Mouse (Mus musculus) urinary bladder, adult 18-20 months (tissue): ENCODE results near the gene Dapk2.

Experiments
- DNase-seq, 2 experiments: peaks; one replicate each; pipeline ENCODE4 v3.0.0; 2022; ENCODE audit warnings: low spot score in 2 of 2, mixed read lengths in 2 of 2

Gene Dapk2

GRCm38 (mm10) chr9:66307341-66307740, 149.3 kb downstream of the Dapk2 start:
- DNase-seq: no peak

GRCm38 (mm10) chr9:66308741-66309140, 150.7 kb downstream of the Dapk2 start:
- no peak for DNase-seq

GRCm38 (mm10) chr9:66311458-66311857, 153.4 kb downstream of the Dapk2 start:
- no peak for DNase-seq

GRCm38 (mm10) chr9:66316603-66317002, 158.6 kb downstream of the Dapk2 start:
- DNase-seq: no peak
